Mouse (Mus musculus): ENCODE data around the gene Prph2.

DNA sequence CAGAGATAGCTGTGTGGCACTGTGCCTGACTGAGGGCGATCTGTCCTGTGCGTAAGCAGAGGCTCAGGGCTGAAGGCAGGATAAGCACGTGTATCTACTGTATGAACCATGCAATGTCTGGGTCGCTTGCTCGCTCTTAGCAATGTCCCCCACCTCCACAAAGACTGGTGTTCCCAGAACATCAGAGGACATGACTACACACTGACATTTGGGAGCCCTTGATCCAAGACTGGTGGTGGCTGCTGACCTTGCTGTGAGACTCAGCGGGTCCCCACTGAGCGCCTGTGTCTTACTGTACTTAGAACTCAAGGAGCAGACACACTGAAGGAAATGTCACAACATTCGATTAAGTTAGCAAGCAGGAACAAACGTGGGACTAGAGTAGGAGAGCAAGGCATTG is 36.0 kb downstream of the Prph2 start:
- TF ChIP-seq CTCF (IDR thresholded peaks at IDR 0.05; ENCODE audit: low read depth, low read length), result no peak
- TF ChIP-seq POLR2A (IDR thresholded peaks at IDR 0.05; ENCODE audit: insufficient read depth, low read length), result no peak
